Mouse (Mus musculus) thymus, adult 2 months (tissue): ENCODE measurements around the gene Gm9803.

Experiments used
- CTCF ChIP-seq: fragments of 200-500 bp; IDR thresholded peaks from 2 replicates; pipeline ENCODE4 v1.5.1; 2012; ENCODE audit warnings: mild to moderate bottlenecking, control low read depth, low read length, moderate library complexity, borderline replicate concordance; ENCODE audit not compliant: control insufficient read depth, poor library complexity, insufficient read depth; ENCODE audit errors: extremely low read depth
- POLR2A ChIP-seq: fragments of 200-500 bp; IDR thresholded peaks from 2 replicates; pipeline ENCODE4 v1.6.1; 2012; ENCODE audit warnings: mild to moderate bottlenecking, low read length, control low read depth, moderate library complexity; ENCODE audit not compliant: control insufficient read depth, poor library complexity, insufficient read depth; ENCODE audit errors: extremely low read depth

- no peak for TF ChIP-seq CTCF
- TF ChIP-seq POLR2A, result no peak
These were observed 36.9 kb downstream of the Gm9803 start for GRCm38 (mm10) chr10:43560765-43561164.
